Mouse (Mus musculus): ENCODE results near the gene Cntn5. TPM values are rescaled to one million over a fixed set of nuclear protein-coding genes. Genes with fewer than 3 reads are reported as not detected.
A peak's percentile ranks its signal among the peaks of the same experiment; 100 is the strongest.

Cntn5 gene
- polyA plus RNA-seq, 1 experiment from 2014 or later = 2.7 TPM

- H3K9ac ChIP-seq (replicated peaks) = no peak overlapping the region
- H3K9me3 ChIP-seq = no peaks in the 10 kb centered on the region
- 67% methylated on average over 4 of the region's 4 CpGs for WGBS
- H3K4me2 ChIP-seq = no peak overlapping the region
- H3K4me3 ChIP-seq (replicated peaks) = no peak overlapping the region
- H3K27ac ChIP-seq = no peak overlapping the region
- no peaks in the 10 kb centered on the region for H3K4me1 ChIP-seq (replicated peaks)
- no peak for ATAC-seq (ENCODE audit: insufficient number of reproducible peaks, insufficient read depth, low FRiP score, low TSS enrichment, low read depth)
- H3K36me3 ChIP-seq = no peaks in the 10 kb centered on the region
- no peaks in the 10 kb centered on the region for H3K27me3 ChIP-seq
Measured at GRCm38 (mm10) chr9:10348222-10348621, 556.4 kb downstream of the Cntn5 start.

- no peaks in the 10 kb centered on the region for H3K4me1 ChIP-seq (replicated peaks)
- H3K27me3 ChIP-seq = no peaks in the 10 kb centered on the region
- no peaks in the 10 kb centered on the region for H3K9me3 ChIP-seq
- H3K27ac ChIP-seq = no peak overlapping the region
- no peak overlapping the region for H3K4me2 ChIP-seq
- no peak overlapping the region for H3K9ac ChIP-seq (replicated peaks)
- no peak overlapping the region for H3K4me3 ChIP-seq (replicated peaks)
- H3K36me3 ChIP-seq = no peaks in the 10 kb centered on the region
- ATAC-seq (ENCODE audit: insufficient number of reproducible peaks, insufficient read depth, low FRiP score, low TSS enrichment, low read depth) = no peak
Measured at GRCm38 (mm10) chr9:10340751-10341150, 563.8 kb downstream of the Cntn5 start.

- Histone ChIP-seq H3K9ac (replicated peaks) (no peak overlapping the region), H3K27me3 (no peaks in the 10 kb centered on the region), H3K9me3 (no peaks in the 10 kb centered on the region), H3K36me3 (no peaks in the 10 kb centered on the region), H3K4me1 (replicated peaks) (no peaks in the 10 kb centered on the region), H3K4me2 (no peak overlapping the region), H3K27ac (no peak overlapping the region), H3K4me3 (replicated peaks) (no peak overlapping the region)
- WGBS = 63% methylated on average over 1 of the region's 1 CpGs
- no peak for ATAC-seq (ENCODE audit: insufficient number of reproducible peaks, insufficient read depth, low FRiP score, low TSS enrichment, low read depth)
Measured at GRCm38 (mm10) chr9:10339716-10340115, 564.9 kb downstream of the Cntn5 start.

GRCm38 (mm10) chr9:10324697-10325368, 579.7 kb downstream of the Cntn5 start:
- ATAC-seq (ENCODE audit: insufficient number of reproducible peaks, insufficient read depth, low FRiP score, low TSS enrichment, low read depth) = no peak; the same call in 1 of the 2 replicates
- no peak overlapping the region for H3K9ac ChIP-seq (replicated peaks)
- H3K27me3 ChIP-seq = no peaks in the 10 kb centered on the region
- no peak overlapping the region for H3K4me3 ChIP-seq (replicated peaks)
- no peaks in the 10 kb centered on the region for H3K9me3 ChIP-seq
- no peaks in the 10 kb centered on the region for H3K36me3 ChIP-seq
- H3K4me2 ChIP-seq = no peak overlapping the region
- no peak overlapping the region for H3K27ac ChIP-seq
- 45% methylated on average over 7 of the region's 7 CpGs for WGBS
- no peaks in the 10 kb centered on the region for H3K4me1 ChIP-seq (replicated peaks)

GRCm38 (mm10) chr9:10269342-10269741, 635.2 kb downstream of the Cntn5 start:
- 0 out of 2 replicates have a peak overlapping the region, but pooled peaks have one; percentile 13 for H3K27ac ChIP-seq
- ATAC-seq (ENCODE audit: insufficient number of reproducible peaks, insufficient read depth, low FRiP score, low TSS enrichment, low read depth) = peak; percentile 91
- no peak overlapping the region for H3K4me3 ChIP-seq (replicated peaks)
- 6% methylated on average over 2 of the region's 2 CpGs for WGBS
- H3K9ac ChIP-seq (replicated peaks) = no peak overlapping the region
- H3K27me3 ChIP-seq = no peaks in the 10 kb centered on the region
- H3K4me2 ChIP-seq = no peak overlapping the region
- peaks cover 4% of the 10 kb centered on the region; the same call in 1 of the 2 replicates for H3K4me1 ChIP-seq (replicated peaks)
- H3K9me3 ChIP-seq = no peaks in the 10 kb centered on the region
- no peaks in the 10 kb centered on the region for H3K36me3 ChIP-seq

GRCm38 (mm10) chr9:10268836-10269235, 635.7 kb downstream of the Cntn5 start:
- no peak overlapping the region for H3K4me3 ChIP-seq (replicated peaks)
- peaks cover 4% of the 10 kb centered on the region; the same call in 1 of the 2 replicates for H3K4me1 ChIP-seq (replicated peaks)
- no peaks in the 10 kb centered on the region for H3K27me3 ChIP-seq
- no peaks in the 10 kb centered on the region for H3K36me3 ChIP-seq
- ATAC-seq (ENCODE audit: insufficient number of reproducible peaks, insufficient read depth, low FRiP score, low TSS enrichment, low read depth) = no peak
- H3K4me2 ChIP-seq = no peak overlapping the region
- H3K9ac ChIP-seq (replicated peaks) = no peak overlapping the region
- WGBS = 52% methylated on average over 6 of the region's 6 CpGs
- H3K9me3 ChIP-seq = no peaks in the 10 kb centered on the region
- H3K27ac ChIP-seq = no peak overlapping the region

- WGBS = 41% methylated on average over 3 of the region's 3 CpGs
- H3K4me2 ChIP-seq = no peak overlapping the region
- peaks cover 4% of the 10 kb centered on the region; the same call in 1 of the 2 replicates for H3K4me1 ChIP-seq (replicated peaks)
- no peak overlapping the region for H3K27ac ChIP-seq
- no peaks in the 10 kb centered on the region for H3K9me3 ChIP-seq
- no peak overlapping the region for H3K4me3 ChIP-seq (replicated peaks)
- H3K36me3 ChIP-seq = no peaks in the 10 kb centered on the region
- no peak overlapping the region for H3K9ac ChIP-seq (replicated peaks)
- H3K27me3 ChIP-seq = no peaks in the 10 kb centered on the region
- ATAC-seq (ENCODE audit: insufficient number of reproducible peaks, insufficient read depth, low FRiP score, low TSS enrichment, low read depth) = no peak
Measured at GRCm38 (mm10) chr9:10265616-10266015, 639.0 kb downstream of the Cntn5 start.

- ATAC-seq (ENCODE audit: insufficient number of reproducible peaks, insufficient read depth, low FRiP score, low TSS enrichment, low read depth) = no peak
- no peaks in the 10 kb centered on the region for H3K27me3 ChIP-seq
- WGBS = 85% methylated on average over 4 of the region's 4 CpGs
Measured at GRCm38 (mm10) chr9:10233364-10233763, 671.2 kb downstream of the Cntn5 start.

GRCm38 (mm10) chr9:10232066-10232465, 672.5 kb downstream of the Cntn5 start:
- Histone ChIP-seq H3K4me3 (replicated peaks) (no peak overlapping the region), H3K27ac (no peak overlapping the region), H3K27me3 (no peaks in the 10 kb centered on the region), H3K9ac (replicated peaks) (no peak overlapping the region), H3K4me2 (no peak overlapping the region), H3K9me3 (no peaks in the 10 kb centered on the region), H3K4me1 (replicated peaks) (no peaks in the 10 kb centered on the region), H3K36me3 (no peaks in the 10 kb centered on the region)
- ATAC-seq (ENCODE audit: insufficient number of reproducible peaks, insufficient read depth, low FRiP score, low TSS enrichment, low read depth) = no peak
- 49% methylated on average over 1 of the region's 1 CpGs for WGBS

More at GRCm38 (mm10) chr9:10233364-10233763, 671.2 kb downstream of the Cntn5 start:
- no peak overlapping the region for H3K27ac ChIP-seq
- no peak overlapping the region for H3K4me2 ChIP-seq
- H3K4me1 ChIP-seq (replicated peaks) = no peaks in the 10 kb centered on the region
- H3K9ac ChIP-seq (replicated peaks) = no peak overlapping the region
- no peak overlapping the region for H3K4me3 ChIP-seq (replicated peaks)
- 0 out of 2 replicates have a peak, but pooled peaks cover 4% of the 10 kb centered on the region for H3K9me3 ChIP-seq
- H3K36me3 ChIP-seq = no peaks in the 10 kb centered on the region

- no peaks in the 10 kb centered on the region for H3K9me3 ChIP-seq
- H3K4me2 ChIP-seq = no peak overlapping the region
- no peak overlapping the region for H3K9ac ChIP-seq (replicated peaks)
- H3K4me3 ChIP-seq (replicated peaks) = no peak overlapping the region
- ATAC-seq (ENCODE audit: insufficient number of reproducible peaks, insufficient read depth, low FRiP score, low TSS enrichment, low read depth) = peak; percentile 80
- H3K36me3 ChIP-seq = no peaks in the 10 kb centered on the region
- no peak overlapping the region for H3K27ac ChIP-seq
- H3K4me1 ChIP-seq (replicated peaks) = no peaks in the 10 kb centered on the region
- no peaks in the 10 kb centered on the region for H3K27me3 ChIP-seq
Measured at GRCm38 (mm10) chr9:10230973-10231372, 673.6 kb downstream of the Cntn5 start.

- no peak overlapping the region for H3K9ac ChIP-seq (replicated peaks)
- H3K4me2 ChIP-seq = no peak overlapping the region
- 23% methylated on average over 2 of the region's 2 CpGs for WGBS
- no peaks in the 10 kb centered on the region for H3K9me3 ChIP-seq
- H3K4me1 ChIP-seq (replicated peaks) = no peaks in the 10 kb centered on the region
- no peak overlapping the region for H3K27ac ChIP-seq
- no peaks in the 10 kb centered on the region for H3K36me3 ChIP-seq
- ATAC-seq (ENCODE audit: insufficient number of reproducible peaks, insufficient read depth, low FRiP score, low TSS enrichment, low read depth) = no peak
- H3K4me3 ChIP-seq (replicated peaks) = no peak overlapping the region
- H3K27me3 ChIP-seq = no peaks in the 10 kb centered on the region
Measured at GRCm38 (mm10) chr9:10229716-10230115, 674.9 kb downstream of the Cntn5 start.

GRCm38 (mm10) chr9:10226013-10226412, 678.6 kb downstream of the Cntn5 start:
- H3K27me3 ChIP-seq = no peaks in the 10 kb centered on the region
- H3K9ac ChIP-seq (replicated peaks) = no peak overlapping the region

More at GRCm38 (mm10) chr9:10226013-10226412, 678.6 kb downstream of the Cntn5 start:
- Histone ChIP-seq H3K4me2 (no peak overlapping the region), H3K4me1 (replicated peaks) (no peaks in the 10 kb centered on the region), H3K4me3 (replicated peaks) (no peak overlapping the region), H3K36me3 (no peaks in the 10 kb centered on the region), H3K27ac (no peak overlapping the region), H3K9me3 (no peaks in the 10 kb centered on the region)
- 61% methylated on average over 2 of the region's 2 CpGs for WGBS
- ATAC-seq (ENCODE audit: insufficient number of reproducible peaks, insufficient read depth, low FRiP score, low TSS enrichment, low read depth) = no peak
